Mouse (Mus musculus) cerebellum, adult 2 months (tissue): ENCODE measurements around the gene Cfap97. TPM values are rescaled to one million over a fixed set of nuclear protein-coding genes. Genes with fewer than 3 reads are reported as not detected.

Experiments
- DNase-seq, 2 experiments: peaks; one replicate each; pipeline ENCODE4 v3.0.0; 2021
- H3K27ac ChIP-seq: fragments of 200-500 bp; 2 replicates; pipeline ENCODE4 v1.5.1; 2012; ENCODE audit warnings: low read length, control low read depth, inconsistent platforms; ENCODE audit not compliant: insufficient read depth
- H3K27me3 ChIP-seq: fragments of 200-500 bp; 2 replicates; pipeline ENCODE4 v1.6.1; 2012; ENCODE audit warnings: inconsistent platforms, mild to moderate bottlenecking, low read length, moderate library complexity; ENCODE audit not compliant: control insufficient read depth, insufficient read depth
- H3K4me1 ChIP-seq: fragments of 200-500 bp; 2 replicates; pipeline ENCODE4 v1.6.1; 2011; ENCODE audit warnings: low read length; ENCODE audit not compliant: control insufficient read depth, insufficient read depth
- H3K4me3 ChIP-seq: fragments of 200-500 bp; replicated peaks from 2 replicates; pipeline ENCODE3; 2011; ENCODE audit warnings: mild to moderate bottlenecking, low read depth, low read length, control low read depth; ENCODE audit not compliant: insufficient read depth
- CTCF ChIP-seq: fragments of 200-500 bp; IDR thresholded peaks from 2 replicates; pipeline ENCODE4 v1.5.1; 2011; ENCODE audit warnings: low read depth, mild to moderate bottlenecking, control low read depth, low read length, moderate library complexity, borderline replicate concordance; ENCODE audit not compliant: insufficient read depth
- POLR2A ChIP-seq: fragments of 200-500 bp; IDR thresholded peaks from 2 replicates; pipeline ENCODE4 v1.6.1; 2011; ENCODE audit warnings: low read length, control low read depth, borderline replicate concordance; ENCODE audit not compliant: insufficient read depth
- WGBS: fragments of 180-500 bp; shearing (Covaris S2); methylation state at CpG from one replicate; pipeline ENCODE4 v1.1.7; 2018; 5-methylcytosine and 5-hydroxymethylcytosine counted together
- polyA plus RNA-seq: library from polyadenylated mRNA; depleted of rRNA; stranded (reverse); fragments of >200 nt; gene quantifications from 2 replicates; pipeline ENCODE4 v1.2.3, GENCODE M21; 2012; rRNA removed

The Cfap97 gene
- polyA plus RNA-seq, 1 experiment: 17.5 TPM

GRCm38 (mm10) chr8:46234736-46235135 lies 83.2 kb downstream of the Cfap97 start:
- no peak for DNase-seq
- Histone ChIP-seq H3K4me1 (no peaks in the 10 kb centered on the region), H3K27ac (no peak overlapping the region), H3K4me3 (no peak overlapping the region), H3K27me3 (no peaks in the 10 kb centered on the region)
- 87% methylated on average over 4 of the region's 4 CpGs for WGBS
- no peak for TF ChIP-seq POLR2A
- TF ChIP-seq CTCF: no peak

GRCm38 (mm10) chr8:46236441-46237223 lies 85.1 kb downstream of the Cfap97 start:
- WGBS: 48% methylated on average over 7 of the region's 7 CpGs

DNA sequence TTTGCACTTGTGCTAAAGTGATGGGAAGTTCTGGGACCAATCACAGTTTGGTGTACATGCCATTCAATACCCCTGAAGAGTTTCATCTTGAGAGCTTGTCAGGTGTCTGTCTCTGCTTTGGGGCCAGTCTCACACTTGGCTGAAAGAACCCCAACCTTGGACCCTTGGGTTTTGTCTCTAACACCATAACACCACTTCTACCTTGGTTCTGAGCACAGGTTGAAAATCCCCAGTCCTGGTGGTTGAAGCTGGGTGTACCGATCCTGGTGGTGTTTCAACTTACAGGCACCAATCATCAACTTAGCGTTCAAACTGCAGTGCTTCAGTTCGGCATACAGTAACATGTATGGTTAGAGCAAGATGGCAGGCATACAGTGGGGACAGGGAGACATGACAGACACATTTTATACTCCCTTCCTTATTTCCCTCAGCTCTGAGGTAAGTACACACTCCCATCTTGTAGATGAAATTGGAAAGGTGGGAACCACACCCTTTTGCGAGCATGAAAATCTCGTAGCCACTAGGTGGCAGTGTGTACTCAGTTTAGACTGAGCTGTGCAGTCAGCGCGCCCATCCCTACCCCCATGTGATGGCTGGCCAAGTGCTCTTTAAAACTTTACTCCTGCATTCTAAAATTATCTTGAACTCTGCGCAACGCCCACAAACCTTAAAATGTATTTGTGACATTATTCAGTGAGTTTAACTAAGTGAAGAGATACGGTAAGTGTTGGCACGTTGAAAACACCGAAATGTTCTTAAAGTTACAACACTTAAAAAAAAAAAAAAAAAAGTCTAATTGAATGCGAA lies 90.2 kb downstream of the Cfap97 start:
- no peaks in the 10 kb centered on the region for H3K27me3 ChIP-seq
- no peak for TF ChIP-seq POLR2A
- peak; percentile 85 for TF ChIP-seq CTCF
- no peak overlapping the region for H3K4me3 ChIP-seq
- H3K4me1 ChIP-seq: no peaks in the 10 kb centered on the region
- no peak overlapping the region for H3K27ac ChIP-seq
- DNase-seq: peak; percentile 52 to 59
- 28% methylated on average over 13 of the region's 13 CpGs for WGBS

More at GRCm38 (mm10) chr8:46236441-46237223, 85.1 kb downstream of the Cfap97 start:
- Histone ChIP-seq H3K27me3 (no peaks in the 10 kb centered on the region), H3K4me1 (no peaks in the 10 kb centered on the region), H3K4me3 (no peak overlapping the region), H3K27ac (no peak overlapping the region)
- no peak for TF ChIP-seq POLR2A
- peak; percentile 13; the same call in 1 of the 2 replicates for TF ChIP-seq CTCF
- no peak for DNase-seq

GRCm38 (mm10) chr8:46242946-46243345 lies 91.4 kb downstream of the Cfap97 start:
- no peak for TF ChIP-seq POLR2A
- TF ChIP-seq CTCF: no peak
- H3K4me3 ChIP-seq: no peak overlapping the region
- H3K27me3 ChIP-seq: no peaks in the 10 kb centered on the region
- no peaks in the 10 kb centered on the region for H3K4me1 ChIP-seq
- no peak overlapping the region for H3K27ac ChIP-seq
- DNase-seq: no peak
- WGBS: 33% methylated on average over 7 of the region's 7 CpGs

Other genes starting within 250 kb of the Cfap97 start
- gene Ccdc110, start 217.2 kb upstream of the Cfap97 start, polyA plus RNA-seq: not detected in 2 replicates
- gene 1700029J07Rik, start 176.5 kb upstream of the Cfap97 start, polyA plus RNA-seq: 5.1 and 6.9 TPM in 2 replicates
- 68.1 and 71.4 TPM in 2 replicates for gene Ufsp2, start 176.2 kb upstream of the Cfap97 start, polyA plus RNA-seq
- 0.29 and 0.34 TPM in 2 replicates for gene Lrp2bp, start 152.5 kb upstream of the Cfap97 start, polyA plus RNA-seq
- 19.6 and 20.4 TPM in 2 replicates for gene Ankrd37, start 146.1 kb upstream of the Cfap97 start, polyA plus RNA-seq
- 35.4 and 36.1 TPM in 2 replicates for gene Snx25, start 388 bp downstream of the Cfap97 start, polyA plus RNA-seq
- 876 and 917 TPM in 2 replicates for gene Slc25a4, start 59.5 kb downstream of the Cfap97 start, polyA plus RNA-seq
- not detected in 2 replicates for gene Helt, start 142.9 kb downstream of the Cfap97 start, polyA plus RNA-seq